Mouse (Mus musculus): ENCODE results near the gene Rin1. TPM values are rescaled to one million over a fixed set of nuclear protein-coding genes. Genes with fewer than 3 reads are reported as not detected.
"Not testable (repeated sequence)": the region's sequence is repeated elsewhere in the genome, so short reads cannot be mapped to it uniquely, and the experiment has no call there.

Gene Rin1
- polyA plus RNA-seq, 1 experiment from 2014 or later = 1.1 TPM

DNA sequence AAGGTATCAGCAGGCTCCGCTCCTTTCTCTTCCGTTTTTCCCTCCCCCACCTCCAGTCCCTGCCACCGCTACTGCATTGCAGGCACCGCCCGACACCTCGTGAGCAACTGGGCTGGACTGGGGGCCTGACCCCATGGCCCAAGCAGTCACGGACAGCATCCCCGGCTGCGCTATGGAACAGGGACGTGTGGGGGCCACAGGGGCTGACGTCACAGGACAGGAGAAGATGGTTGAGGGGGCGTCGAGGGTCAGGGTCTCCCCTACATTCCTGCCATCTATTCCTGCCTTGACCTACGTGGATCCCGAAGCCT lies 34.5 kb downstream of the Rin1 start:
- ATAC-seq (ENCODE audit: low FRiP score) = no peak
- 2% methylated on average over 15 of the region's 15 CpGs for WGBS

DNA sequence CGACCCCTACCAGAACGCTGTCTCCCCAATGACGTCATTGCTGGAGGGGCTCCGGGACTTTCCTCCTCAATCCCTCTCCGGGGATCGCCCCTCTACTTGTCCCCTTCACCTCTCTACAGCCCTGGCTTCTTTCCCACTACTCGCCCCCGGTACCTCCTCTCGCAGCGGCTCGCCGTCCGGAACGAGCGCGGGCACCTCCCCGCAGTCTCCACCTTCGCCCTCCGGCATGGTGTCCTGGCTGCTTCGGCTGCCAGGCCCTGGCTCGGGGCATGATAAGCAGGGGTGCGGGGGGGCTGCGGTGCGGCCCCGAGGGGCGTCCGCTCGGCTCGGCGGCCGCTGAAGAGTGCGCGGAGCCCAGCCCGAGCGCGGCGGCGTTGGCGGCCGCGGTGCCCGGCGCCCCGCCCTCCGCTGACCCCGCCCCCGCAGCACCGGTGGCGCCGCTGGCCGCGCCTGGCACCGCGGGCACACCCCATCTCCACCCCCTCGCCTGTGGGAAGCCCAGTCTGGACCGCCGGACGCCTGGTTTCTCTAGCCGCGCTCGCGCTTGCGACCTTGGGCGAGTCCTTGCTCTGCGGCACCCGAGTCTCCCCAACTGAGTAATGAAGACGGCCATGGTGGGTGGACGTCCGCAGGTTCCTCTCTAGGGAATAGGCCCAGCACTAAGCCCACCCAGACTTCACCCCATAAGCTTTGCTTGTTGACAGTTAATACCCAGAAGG lies 35.0 kb downstream of the Rin1 start, which contains the start of gene Tmem151a:
TSS of gene Tmem151a (minus strand) at position 387 of the 719 bp plus-strand sequence.
- H3K27me3 ChIP-seq (ENCODE audit: control insufficient read depth, insufficient read depth, low read length) = peaks cover 57% of the 10 kb centered on the region
- H3K36me3 ChIP-seq (replicated peaks; ENCODE audit: control insufficient read depth, insufficient read depth) = peaks cover 2% of the 10 kb centered on the region
- no peaks in the 10 kb centered on the region for H3K9me3 ChIP-seq (ENCODE audit: control insufficient read depth, low read length)
- H3K4me1 ChIP-seq (replicated peaks; ENCODE audit: control insufficient read depth, insufficient read depth, low read length) = peaks cover 16% of the 10 kb centered on the region
- DNase-seq (ENCODE audit: low spot score) = no peak
- no peak within 1 kb of the TSS for H3K27ac ChIP-seq
- H3K4me2 ChIP-seq (replicated peaks) = peak within 1 kb of the TSS; percentile 75
- H3K9ac ChIP-seq = peak within 1 kb of the TSS; percentile 82
- H3K4me3 ChIP-seq (replicated peaks; ENCODE audit: low read length) = peak within 1 kb of the TSS; percentile 57
- no peak for ATAC-seq (ENCODE audit: low FRiP score)
- WGBS = under 1% methylated on average over 63 of the region's 69 CpGs

More for the DNA sequence above, 34.5 kb downstream of the Rin1 start:
- Histone ChIP-seq H3K4me2 (replicated peaks) (peak overlapping the region; percentile 75), H3K4me1 (replicated peaks; ENCODE audit: control insufficient read depth, insufficient read depth, low read length) (peaks cover 16% of the 10 kb centered on the region), H3K27me3 (ENCODE audit: control insufficient read depth, insufficient read depth, low read length) (peaks cover 57% of the 10 kb centered on the region), H3K9me3 (ENCODE audit: control insufficient read depth, low read length) (no peaks in the 10 kb centered on the region), H3K4me3 (replicated peaks; ENCODE audit: low read length) (peak overlapping the region; percentile 57), H3K36me3 (replicated peaks; ENCODE audit: control insufficient read depth, insufficient read depth) (no peaks in the 10 kb centered on the region; the same call in 1 of the 2 replicates), H3K27ac (no peak overlapping the region), H3K9ac (peak overlapping the region; percentile 82)
- no peak for DNase-seq (ENCODE audit: low spot score)

GRCm38 (mm10) chr19:5086533-5086932 lies 36.3 kb downstream of the Rin1 start:
- DNase-seq (ENCODE audit: low spot score) = not testable (repeated sequence)
- 57% methylated on average over 4 of the region's 4 CpGs for WGBS

DNA sequence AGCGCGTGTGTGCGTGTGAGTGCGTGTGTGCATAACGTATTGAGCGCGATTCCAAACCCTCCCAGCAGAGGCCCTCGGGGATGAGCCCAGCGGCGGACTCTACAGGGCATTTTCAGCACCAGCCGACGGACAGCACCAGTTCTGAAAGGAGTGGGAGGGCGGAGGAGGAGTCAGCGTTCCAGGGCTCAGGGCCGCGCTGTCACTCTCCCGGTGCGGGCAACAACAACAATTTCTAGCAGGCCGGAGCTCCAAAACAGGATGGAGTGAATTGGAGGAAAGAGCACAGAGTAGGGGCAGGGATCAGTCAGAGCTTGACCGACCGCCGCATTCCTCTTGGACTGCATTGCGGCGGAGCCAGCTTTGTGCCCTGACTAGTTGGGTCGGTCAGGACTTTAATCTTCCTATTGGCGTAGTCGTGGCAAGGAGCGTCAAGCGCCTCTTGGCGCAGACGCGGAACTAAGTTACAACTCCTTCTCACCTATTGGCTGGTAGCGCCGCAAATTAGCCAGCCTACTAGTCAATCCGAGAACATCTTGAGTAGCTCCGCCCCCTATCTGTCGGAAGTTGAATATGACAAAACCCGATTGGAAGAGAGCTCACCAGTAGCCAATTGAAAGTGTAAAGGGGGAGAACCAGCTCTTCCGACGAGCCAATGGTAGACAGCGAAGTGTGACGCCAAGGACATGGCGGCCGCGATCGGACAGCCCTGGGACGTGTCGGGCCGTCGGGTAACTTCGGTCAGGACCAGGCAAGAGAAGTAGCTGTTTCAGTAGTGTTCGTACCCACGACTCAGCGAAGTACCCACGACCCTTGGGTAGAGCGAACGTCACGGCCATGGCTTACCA lies 37.8 kb downstream of the Rin1 start, which contains the start of gene Yif1a:
TSS of gene Yif1a (plus strand) at position 655 of the 845 bp plus-strand sequence.
- DNase-seq (ENCODE audit: low spot score) = peak; percentile 97
- H3K4me3 ChIP-seq (replicated peaks; ENCODE audit: low read length) = peak within 1 kb of the TSS; percentile 80
- under 1% methylated on average over 58 of the region's 58 CpGs for WGBS
- peak within 1 kb of the TSS; percentile 69 for H3K4me2 ChIP-seq (replicated peaks)
- no peaks in the 10 kb centered on the region for H3K9me3 ChIP-seq (ENCODE audit: control insufficient read depth, low read length)
- H3K4me1 ChIP-seq (replicated peaks; ENCODE audit: control insufficient read depth, insufficient read depth, low read length) = peaks cover 17% of the 10 kb centered on the region
- peak within 1 kb of the TSS; percentile 77 for H3K27ac ChIP-seq
- peak; percentile 92 for ATAC-seq (ENCODE audit: low FRiP score)
- peaks cover 32% of the 10 kb centered on the region for H3K27me3 ChIP-seq (ENCODE audit: control insufficient read depth, insufficient read depth, low read length)
- peak within 1 kb of the TSS; percentile 73 for H3K9ac ChIP-seq
- H3K36me3 ChIP-seq (replicated peaks; ENCODE audit: control insufficient read depth, insufficient read depth) = peaks cover 30% of the 10 kb centered on the region

More at GRCm38 (mm10) chr19:5086533-5086932, 36.3 kb downstream of the Rin1 start:
- peaks cover 48% of the 10 kb centered on the region for H3K27me3 ChIP-seq (ENCODE audit: control insufficient read depth, insufficient read depth, low read length)
- peaks cover 16% of the 10 kb centered on the region for H3K4me1 ChIP-seq (replicated peaks; ENCODE audit: control insufficient read depth, insufficient read depth, low read length)
- not testable (repeated sequence) for ATAC-seq (ENCODE audit: low FRiP score); H3K4me2 ChIP-seq (replicated peaks); H3K4me3 ChIP-seq (replicated peaks; ENCODE audit: low read length); H3K27ac ChIP-seq; H3K9me3 ChIP-seq (ENCODE audit: control insufficient read depth, low read length); H3K9ac ChIP-seq
- H3K36me3 ChIP-seq (replicated peaks; ENCODE audit: control insufficient read depth, insufficient read depth) = peaks cover 15% of the 10 kb centered on the region

DNA sequence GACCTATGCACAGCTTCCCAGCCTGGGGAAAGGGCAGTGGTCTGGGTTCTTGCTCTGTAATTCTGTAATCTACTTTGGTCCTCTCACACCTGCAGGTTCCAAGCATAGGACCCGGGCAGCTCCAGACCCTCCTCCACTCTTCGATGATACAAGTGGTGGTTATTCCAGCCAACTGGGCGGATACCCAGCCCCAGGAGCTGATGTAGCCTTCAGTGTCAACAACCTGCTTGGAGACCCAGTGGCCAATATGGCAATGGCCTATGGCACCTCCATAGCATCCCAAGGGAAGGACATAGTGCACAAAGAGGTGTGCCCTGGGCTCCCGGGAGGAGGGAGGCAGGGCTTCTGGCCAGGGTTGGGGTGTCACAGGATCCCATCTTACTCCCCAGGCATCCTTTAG lies 39.0 kb downstream of the Rin1 start:
- H3K4me3 ChIP-seq (replicated peaks; ENCODE audit: low read length) = peak overlapping the region; percentile 80
- 89% methylated on average over 4 of the region's 4 CpGs for WGBS
- H3K9ac ChIP-seq = peak overlapping the region; percentile 73; the same call in 1 of the 2 replicates
- H3K4me1 ChIP-seq (replicated peaks; ENCODE audit: control insufficient read depth, insufficient read depth, low read length) = peaks cover 28% of the 10 kb centered on the region
- no peak overlapping the region for H3K27ac ChIP-seq
- ATAC-seq (ENCODE audit: low FRiP score) (no peak), DNase-seq (ENCODE audit: low spot score) (no peak)
- no peaks in the 10 kb centered on the region for H3K9me3 ChIP-seq (ENCODE audit: control insufficient read depth, low read length)
- H3K4me2 ChIP-seq (replicated peaks) = peak overlapping the region; percentile 69
- peaks cover 20% of the 10 kb centered on the region for H3K27me3 ChIP-seq (ENCODE audit: control insufficient read depth, insufficient read depth, low read length)
- peaks cover 40% of the 10 kb centered on the region for H3K36me3 ChIP-seq (replicated peaks; ENCODE audit: control insufficient read depth, insufficient read depth)

- Histone ChIP-seq H3K9ac (peak overlapping the region; percentile 26; the same call in 1 of the 2 replicates), H3K27ac (no peak overlapping the region), H3K27me3 (ENCODE audit: control insufficient read depth, insufficient read depth, low read length) (no peaks in the 10 kb centered on the region), H3K36me3 (replicated peaks; ENCODE audit: control insufficient read depth, insufficient read depth) (peaks cover 40% of the 10 kb centered on the region), H3K4me2 (replicated peaks) (no peak overlapping the region), H3K9me3 (ENCODE audit: control insufficient read depth, low read length) (no peaks in the 10 kb centered on the region), H3K4me3 (replicated peaks; ENCODE audit: low read length) (no peak overlapping the region), H3K4me1 (replicated peaks; ENCODE audit: control insufficient read depth, insufficient read depth, low read length) (peaks cover 52% of the 10 kb centered on the region)
- ATAC-seq (ENCODE audit: low FRiP score) = no peak
- 84% methylated on average over 10 of the region's 10 CpGs for WGBS
- no peak for DNase-seq (ENCODE audit: low spot score)
Observed at GRCm38 (mm10) chr19:5092083-5092482, 41.8 kb downstream of the Rin1 start.

DNA sequence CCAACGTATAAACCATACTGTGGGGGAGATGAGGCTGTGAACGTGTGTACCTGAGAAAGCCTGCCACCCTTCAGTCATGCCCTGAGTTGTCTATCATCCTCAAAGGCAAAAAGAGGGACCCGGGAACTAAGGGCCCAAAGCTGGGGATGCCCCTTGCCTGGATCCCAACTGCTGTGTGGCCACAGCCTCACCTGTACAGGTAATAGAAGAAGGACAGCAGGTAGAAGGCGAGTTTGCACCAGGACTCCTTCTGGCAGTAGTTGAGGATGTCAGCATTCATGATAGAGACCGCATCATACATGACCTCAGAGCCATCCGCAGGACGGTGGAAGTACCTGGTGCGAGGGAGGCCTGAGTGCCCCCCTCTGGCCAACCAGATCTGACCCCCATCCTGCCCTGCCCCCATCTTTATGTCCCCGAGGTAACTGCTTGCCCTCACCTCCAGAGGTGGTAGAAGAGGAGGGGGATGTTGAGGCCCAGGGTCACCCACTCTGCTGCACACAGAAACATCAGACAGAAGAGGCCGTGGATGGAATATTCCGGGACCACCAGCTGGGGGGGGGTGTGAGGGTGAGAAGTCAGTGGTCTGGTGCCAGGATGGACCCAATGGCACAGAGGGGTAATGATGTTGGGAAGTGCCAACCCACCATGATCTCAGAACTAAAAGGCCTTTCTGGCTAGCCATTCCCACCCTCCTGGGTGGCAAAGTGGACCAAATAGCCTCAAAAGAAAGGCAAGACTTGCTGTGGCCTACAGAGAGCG lies 43.4 kb downstream of the Rin1 start:
- Histone ChIP-seq H3K36me3 (replicated peaks; ENCODE audit: control insufficient read depth, insufficient read depth) (peaks cover 40% of the 10 kb centered on the region), H3K9ac (peak overlapping the region; percentile 50), H3K9me3 (ENCODE audit: control insufficient read depth, low read length) (no peaks in the 10 kb centered on the region), H3K4me2 (replicated peaks) (peak overlapping the region; percentile 56), H3K4me1 (replicated peaks; ENCODE audit: control insufficient read depth, insufficient read depth, low read length) (peaks cover 50% of the 10 kb centered on the region), H3K27ac (peak overlapping the region; percentile 96), H3K4me3 (replicated peaks; ENCODE audit: low read length) (peak overlapping the region; percentile 69), H3K27me3 (ENCODE audit: control insufficient read depth, insufficient read depth, low read length) (no peaks in the 10 kb centered on the region)
- 77% methylated on average over 12 of the region's 12 CpGs for WGBS
- no peak for ATAC-seq (ENCODE audit: low FRiP score)
- no peak for DNase-seq (ENCODE audit: low spot score)

DNA sequence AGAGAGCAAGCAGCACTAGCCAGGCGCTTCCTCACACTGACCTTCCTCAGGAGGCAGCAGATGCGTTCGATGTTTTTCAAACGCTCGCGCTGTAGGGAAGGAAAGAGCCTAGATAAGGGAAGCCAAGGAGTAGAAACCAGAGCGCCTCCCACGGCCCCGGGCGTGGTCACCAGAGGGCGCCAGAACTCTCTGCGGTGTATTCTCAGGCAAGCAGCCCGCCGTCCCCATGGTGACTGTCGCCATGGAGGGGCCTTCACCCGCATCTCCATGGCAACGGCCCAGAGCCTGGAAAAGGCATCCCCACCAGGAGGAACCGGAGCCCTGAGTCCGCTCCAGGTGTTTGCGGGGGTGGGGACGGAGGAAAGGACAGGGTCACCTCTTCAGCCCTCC lies 44.0 kb downstream of the Rin1 start:
- ATAC-seq (ENCODE audit: low FRiP score) (peak; percentile 51), DNase-seq (ENCODE audit: low spot score) (peak; percentile 93)
- peak overlapping the region; percentile 69 for H3K4me3 ChIP-seq (replicated peaks; ENCODE audit: low read length)
- peaks cover 40% of the 10 kb centered on the region for H3K36me3 ChIP-seq (replicated peaks; ENCODE audit: control insufficient read depth, insufficient read depth)
- H3K9ac ChIP-seq = peak overlapping the region; percentile 99
- no peaks in the 10 kb centered on the region for H3K9me3 ChIP-seq (ENCODE audit: control insufficient read depth, low read length)
- under 1% methylated on average over 20 of the region's 21 CpGs for WGBS
- no peaks in the 10 kb centered on the region for H3K27me3 ChIP-seq (ENCODE audit: control insufficient read depth, insufficient read depth, low read length)
- peaks cover 52% of the 10 kb centered on the region for H3K4me1 ChIP-seq (replicated peaks; ENCODE audit: control insufficient read depth, insufficient read depth, low read length)
- peak overlapping the region; percentile 96 for H3K27ac ChIP-seq
- peak overlapping the region; percentile 56 for H3K4me2 ChIP-seq (replicated peaks)
